Mouse (Mus musculus) limb, embryonic 10.5 days (tissue): ENCODE data around the gene Rasd2. TPM values are rescaled to one million over a fixed set of nuclear protein-coding genes. Genes with fewer than 3 reads are reported as not detected.

Experiments used
- DNase-seq: peaks from one replicate; pipeline ENCODE4 v3.0.0-alpha.2; 2017; ENCODE audit warnings: low spot score
- H3K27ac ChIP-seq: fragments of 300-500 bp; sonication (generic); 2 replicates; pipeline ENCODE4 v1.5.1; 2016; ENCODE audit warnings: mild to moderate bottlenecking
- H3K27me3 ChIP-seq: fragments of 300-500 bp; sonication (generic); 2 replicates; pipeline ENCODE4 v1.6.1; 2016; ENCODE audit warnings: low read depth, mild to moderate bottlenecking; ENCODE audit not compliant: poor library complexity, severe bottlenecking
- H3K36me3 ChIP-seq: fragments of 300-500 bp; sonication (generic); 2 replicates; pipeline ENCODE4 v1.6.1; 2016; ENCODE audit warnings: mild to moderate bottlenecking, moderate library complexity
- H3K4me1 ChIP-seq: fragments of 300-500 bp; sonication (generic); 2 replicates; pipeline ENCODE4 v1.6.1; 2016
- H3K4me3 ChIP-seq: fragments of 300-500 bp; sonication (generic); 2 replicates; pipeline ENCODE4 v1.5.1; 2016; ENCODE audit warnings: mild to moderate bottlenecking, moderate library complexity
- H3K9me3 ChIP-seq: fragments of 300-500 bp; sonication (generic); replicated peaks from 2 replicates; pipeline ENCODE4 v1.6.1; 2016; ENCODE audit warnings: mild to moderate bottlenecking
- WGBS: fragments of 180-500 bp; shearing (Covaris S2); methylation state at CpG from one replicate; pipeline ENCODE4 v1.1.7; 2016; 5-methylcytosine and 5-hydroxymethylcytosine counted together
- polyA plus RNA-seq: library from polyadenylated mRNA; unstranded; fragments of >200 nt; fragmentation: Nextera tagmentation; extraction: Ambion mirVana; gene quantifications from 2 replicates; pipeline ENCODE4 v1.2.1, GENCODE M21; 2016

The Rasd2 gene
- polyA plus RNA-seq, 1 experiment from 2014 or later, result 0.05 TPM

- no peak for DNase-seq
- WGBS, result 79% methylated on average over 2 of the region's 2 CpGs
- 0 out of 2 replicates have a peak, but pooled peaks cover 3% of the 10 kb centered on the region for H3K27me3 ChIP-seq
- H3K36me3 ChIP-seq, result no peaks in the 10 kb centered on the region
- no peak overlapping the region for H3K27ac ChIP-seq
- H3K9me3 ChIP-seq, result no peaks in the 10 kb centered on the region
- H3K4me3 ChIP-seq, result no peak overlapping the region
- H3K4me1 ChIP-seq, result 0 out of 2 replicates have a peak, but pooled peaks cover 4% of the 10 kb centered on the region
Observed at GRCm38 (mm10) chr8:75203420-75203819, 10.3 kb upstream of the Rasd2 start.

GRCm38 (mm10) chr8:75204190-75204868 lies 9.4 kb upstream of the Rasd2 start:
- Histone ChIP-seq H3K27ac (no peak overlapping the region), H3K27me3 (peaks cover 7% of the 10 kb centered on the region; the same call in 1 of the 2 replicates), H3K36me3 (no peaks in the 10 kb centered on the region), H3K9me3 (no peaks in the 10 kb centered on the region), H3K4me3 (no peak overlapping the region), H3K4me1 (no peaks in the 10 kb centered on the region)
- DNase-seq, result no peak
- 88% methylated on average over 13 of the region's 13 CpGs for WGBS

- DNase-seq, result no peak
- 84% methylated on average over 3 of the region's 3 CpGs for WGBS
- peaks cover 73% of the 10 kb centered on the region for H3K27me3 ChIP-seq
Observed at GRCm38 (mm10) chr8:75211461-75211860, 2.3 kb upstream of the Rasd2 start.

DNA sequence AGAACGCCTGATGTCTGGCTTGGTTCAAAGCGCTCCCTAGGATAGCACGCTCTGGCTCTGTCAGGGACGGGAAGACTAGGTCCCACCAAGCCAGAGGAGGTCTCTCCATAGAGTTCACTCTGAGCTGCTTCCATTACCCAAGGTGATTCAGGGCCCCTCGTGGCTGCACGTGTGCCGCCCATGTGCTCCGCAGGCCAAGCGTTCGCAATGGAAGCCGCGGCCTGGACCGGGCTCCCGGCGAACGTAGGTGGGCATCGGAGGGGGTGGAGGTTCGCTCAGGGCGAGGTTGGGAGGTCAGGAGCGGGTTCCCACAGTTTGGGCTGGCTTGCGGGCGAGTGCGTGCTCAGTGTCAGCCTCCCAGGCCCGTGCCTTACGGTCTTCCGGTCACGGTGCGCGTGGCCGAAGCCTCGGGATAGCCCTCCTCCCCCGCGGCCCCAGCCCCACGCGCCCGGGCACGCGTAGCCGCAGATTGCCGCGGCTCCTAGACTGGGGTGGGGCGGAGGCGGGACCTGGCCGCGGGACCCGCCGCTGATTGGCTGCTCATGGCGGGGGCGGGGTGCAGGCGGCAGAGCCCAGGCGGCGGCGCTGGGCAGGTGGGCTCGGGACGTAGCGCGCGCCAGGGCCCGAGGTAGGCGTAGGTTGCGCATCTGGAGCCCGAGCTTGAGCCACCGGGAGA lies 975 bp upstream of the Rasd2 start:
- Histone ChIP-seq H3K4me3 (peak overlapping the region; percentile 59), H3K27me3 (peaks cover 85% of the 10 kb centered on the region), H3K27ac (no peak overlapping the region), H3K9me3 (no peaks in the 10 kb centered on the region), H3K4me1 (peaks cover 17% of the 10 kb centered on the region), H3K36me3 (no peaks in the 10 kb centered on the region)
- DNase-seq, result peak; percentile 87
- WGBS, result 1% methylated on average over 63 of the region's 63 CpGs

More at GRCm38 (mm10) chr8:75211461-75211860, 2.3 kb upstream of the Rasd2 start:
- Histone ChIP-seq H3K4me3 (no peak overlapping the region), H3K9me3 (no peaks in the 10 kb centered on the region), H3K27ac (no peak overlapping the region), H3K36me3 (no peaks in the 10 kb centered on the region), H3K4me1 (peaks cover 17% of the 10 kb centered on the region)

DNA sequence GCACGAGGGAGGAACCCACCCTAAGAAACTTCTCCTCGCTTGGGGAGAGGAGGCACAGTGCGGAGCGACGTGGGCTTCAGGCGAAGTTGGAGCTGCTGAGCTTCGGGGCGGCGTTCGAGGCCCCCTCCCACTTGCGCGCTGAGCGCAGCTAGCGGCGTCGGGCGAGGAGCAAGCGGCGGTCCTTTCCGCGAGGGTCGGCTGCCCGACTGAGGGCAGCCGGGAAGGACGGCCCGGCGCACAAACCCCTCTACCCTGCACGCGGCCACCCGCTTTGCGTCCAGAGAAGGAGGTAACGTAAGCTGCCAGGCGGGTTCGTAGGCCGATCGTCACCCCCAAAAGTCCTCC lies 465 bp upstream of the Rasd2 start:
- no peaks in the 10 kb centered on the region for H3K9me3 ChIP-seq
- WGBS, result under 1% methylated on average over 36 of the region's 36 CpGs
- H3K4me3 ChIP-seq, result peak overlapping the region; percentile 59
- 0 out of 2 replicates have a peak overlapping the region, but pooled peaks have one; percentile 19 for H3K27ac ChIP-seq
- DNase-seq, result no peak
- no peaks in the 10 kb centered on the region for H3K36me3 ChIP-seq
- peaks cover 82% of the 10 kb centered on the region for H3K27me3 ChIP-seq
- peaks cover 17% of the 10 kb centered on the region for H3K4me1 ChIP-seq

DNA sequence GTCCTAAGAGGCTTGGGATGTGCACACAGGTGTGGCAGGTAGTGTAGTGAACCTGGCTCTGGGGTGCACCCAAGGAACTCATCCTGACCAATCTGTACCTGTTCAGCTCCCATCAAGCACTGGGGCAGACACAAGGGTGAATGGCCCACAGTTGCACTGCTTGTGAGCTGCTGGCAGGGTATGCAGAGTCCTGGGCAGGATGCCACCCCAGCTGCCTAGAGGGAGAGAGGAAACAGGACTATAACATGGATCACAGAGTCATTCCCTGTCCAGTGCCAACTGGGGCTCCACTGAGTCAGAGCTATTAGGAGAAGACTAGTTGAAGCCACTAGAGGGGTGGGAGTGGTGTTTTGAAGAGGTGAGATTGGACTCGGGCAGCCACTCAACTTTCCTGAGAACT lies 1.3 kb downstream of the Rasd2 start:
- Histone ChIP-seq H3K27ac (no peak overlapping the region), H3K36me3 (no peaks in the 10 kb centered on the region), H3K9me3 (no peaks in the 10 kb centered on the region), H3K4me1 (peaks cover 17% of the 10 kb centered on the region), H3K4me3 (no peak overlapping the region), H3K27me3 (peaks cover 74% of the 10 kb centered on the region)
- 66% methylated on average over 1 of the region's 1 CpGs for WGBS
- no peak for DNase-seq

DNA sequence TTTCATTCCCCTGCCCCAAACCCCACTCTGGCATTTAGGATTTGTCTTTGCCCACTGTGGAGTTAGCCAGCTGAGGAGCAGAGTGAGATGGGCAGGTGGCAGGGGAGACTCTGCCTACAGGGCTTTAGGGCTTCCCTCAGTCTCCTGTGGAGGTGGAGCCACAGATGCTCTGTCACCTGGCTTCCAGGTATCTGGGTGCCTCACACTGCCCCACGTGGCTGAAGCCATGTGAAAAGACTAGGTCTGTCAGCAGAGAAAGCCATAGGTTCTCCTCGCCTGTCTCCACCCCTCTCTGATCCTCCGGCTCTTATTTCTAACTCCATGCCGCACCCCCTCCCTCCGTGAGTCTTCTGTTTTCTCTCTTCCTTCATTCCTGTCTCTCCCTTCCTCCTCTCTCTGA lies 2.2 kb downstream of the Rasd2 start:
- H3K4me1 ChIP-seq, result peaks cover 17% of the 10 kb centered on the region
- H3K27me3 ChIP-seq, result peaks cover 67% of the 10 kb centered on the region
- WGBS, result 20% methylated on average over 5 of the region's 5 CpGs
- no peak overlapping the region for H3K4me3 ChIP-seq
- no peaks in the 10 kb centered on the region for H3K36me3 ChIP-seq
- H3K9me3 ChIP-seq, result no peaks in the 10 kb centered on the region
- no peak overlapping the region for H3K27ac ChIP-seq
- DNase-seq, result no peak

DNA sequence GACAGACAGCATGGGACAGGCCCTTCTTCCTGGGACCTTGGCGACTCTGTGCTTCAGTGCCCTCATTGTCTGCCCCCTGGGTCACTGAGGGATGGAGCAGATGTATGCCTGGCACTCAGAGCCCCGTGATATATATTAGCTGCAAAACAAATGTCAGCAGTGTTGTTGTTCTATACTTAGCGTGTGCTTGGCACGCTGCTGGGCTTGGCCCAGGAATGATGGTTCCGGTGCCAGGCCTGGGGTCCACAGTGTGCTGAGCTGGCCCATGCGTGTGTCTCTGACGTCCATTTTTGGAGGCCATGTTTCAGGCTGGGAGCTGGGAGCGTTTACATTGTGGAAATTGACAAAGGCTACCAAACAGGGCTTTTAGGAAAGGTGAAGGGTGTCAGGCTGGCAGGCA lies 3.1 kb downstream of the Rasd2 start:
- WGBS, result 89% methylated on average over 8 of the region's 8 CpGs

DNA sequence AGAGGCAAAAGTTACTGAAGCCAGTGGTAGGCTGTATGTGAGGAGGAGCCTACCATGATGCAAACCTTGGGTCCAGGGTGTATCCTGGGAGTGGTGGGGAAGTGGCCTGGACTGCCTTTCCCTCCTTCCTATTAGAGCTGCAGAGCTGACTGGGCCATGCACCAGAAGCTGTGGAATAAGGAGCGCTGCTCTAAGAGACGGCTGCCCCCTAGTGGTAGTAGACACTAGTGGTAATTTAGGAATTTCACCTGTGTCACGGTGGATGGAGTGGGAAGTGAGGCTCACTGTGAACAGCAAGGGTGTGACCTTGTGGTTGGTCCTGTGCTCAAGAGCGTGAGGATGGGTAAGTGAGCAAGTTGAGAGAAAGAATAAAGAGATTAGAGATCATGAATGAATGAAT lies 4.2 kb downstream of the Rasd2 start:
- Histone ChIP-seq H3K36me3 (no peaks in the 10 kb centered on the region), H3K27ac (no peak overlapping the region), H3K27me3 (peaks cover 47% of the 10 kb centered on the region), H3K4me3 (no peak overlapping the region), H3K9me3 (no peaks in the 10 kb centered on the region), H3K4me1 (peaks cover 11% of the 10 kb centered on the region)
- DNase-seq, result peak; percentile 68
- WGBS, result 15% methylated on average over 4 of the region's 4 CpGs

More for the DNA sequence above, 3.1 kb downstream of the Rasd2 start:
- Histone ChIP-seq H3K36me3 (no peaks in the 10 kb centered on the region), H3K4me1 (peaks cover 17% of the 10 kb centered on the region), H3K27me3 (peaks cover 58% of the 10 kb centered on the region), H3K27ac (no peak overlapping the region), H3K9me3 (no peaks in the 10 kb centered on the region), H3K4me3 (no peak overlapping the region)
- no peak for DNase-seq

DNA sequence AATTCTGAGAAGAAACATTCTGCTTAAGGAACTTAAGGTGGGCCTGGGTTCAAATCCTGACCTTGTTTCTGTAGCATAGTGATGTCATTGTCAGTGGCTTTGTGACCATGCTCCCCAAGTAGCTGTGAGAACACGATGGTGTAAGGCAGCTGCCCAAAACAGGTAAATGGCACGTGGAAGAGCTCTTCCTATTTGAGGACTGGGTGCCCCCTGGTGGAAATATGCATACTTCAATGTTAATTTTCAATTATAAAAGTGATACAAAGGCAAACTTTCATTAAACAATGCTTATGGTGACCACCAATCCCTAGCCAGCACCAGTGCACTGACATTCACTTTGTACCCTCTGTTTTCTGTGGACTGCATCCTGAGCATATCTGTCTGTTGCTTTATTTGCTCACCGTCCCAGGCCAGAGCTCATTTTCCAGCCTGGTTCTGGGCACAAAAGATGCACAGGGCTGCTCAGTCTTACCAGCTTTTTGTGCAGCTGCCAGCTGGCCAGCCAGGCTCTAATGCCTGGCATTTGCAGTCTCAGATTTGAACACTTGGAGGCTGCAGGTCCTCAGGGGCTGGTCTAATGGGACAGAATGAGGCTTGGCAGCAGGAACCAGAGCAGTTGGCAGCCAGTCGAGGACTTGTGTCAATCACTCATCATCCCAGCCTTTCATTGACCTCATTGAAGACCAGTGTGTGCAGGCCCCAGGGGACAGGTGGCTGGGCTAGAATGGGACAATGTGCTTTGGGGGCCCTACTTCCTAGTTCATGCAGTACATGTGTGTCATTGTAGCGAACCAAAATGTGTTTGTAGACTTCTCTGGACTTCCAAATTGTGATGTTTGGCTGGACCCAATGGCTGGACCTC lies 6.4 kb downstream of the Rasd2 start:
- WGBS, result 73% methylated on average over 5 of the region's 5 CpGs
- Histone ChIP-seq H3K36me3 (no peaks in the 10 kb centered on the region), H3K27me3 (peaks cover 25% of the 10 kb centered on the region), H3K9me3 (no peaks in the 10 kb centered on the region), H3K4me3 (no peak overlapping the region), H3K4me1 (no peaks in the 10 kb centered on the region), H3K27ac (no peak overlapping the region)
- no peak for DNase-seq

GRCm38 (mm10) chr8:75222665-75223064 lies 8.9 kb downstream of the Rasd2 start:
- Histone ChIP-seq H3K27me3 (no peaks in the 10 kb centered on the region; the same call in 1 of the 2 replicates), H3K4me3 (no peak overlapping the region), H3K27ac (no peak overlapping the region), H3K36me3 (no peaks in the 10 kb centered on the region), H3K4me1 (no peaks in the 10 kb centered on the region), H3K9me3 (no peaks in the 10 kb centered on the region)
- DNase-seq, result no peak
- WGBS, result 92% methylated on average over 5 of the region's 5 CpGs

DNA sequence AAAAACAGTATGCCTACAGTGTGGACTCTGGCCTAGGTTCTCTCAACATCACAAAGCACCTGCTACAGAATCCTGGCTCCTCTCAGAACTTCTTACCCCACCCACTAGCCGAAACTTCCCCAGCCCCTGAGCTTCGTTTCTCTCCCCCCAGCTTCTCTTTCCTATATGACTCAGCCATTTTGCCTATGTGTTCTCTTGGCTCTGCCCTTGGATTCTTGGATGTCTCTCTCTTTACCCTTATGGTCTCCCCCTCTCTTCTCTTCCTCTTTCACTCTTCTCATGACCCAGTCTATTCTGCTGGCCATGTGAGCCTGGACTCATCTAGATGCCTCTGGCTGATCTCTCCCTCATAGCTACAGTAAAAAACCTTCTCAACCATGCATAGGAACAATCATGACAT lies 13.0 kb downstream of the Rasd2 start:
- 71% methylated on average over 2 of the region's 2 CpGs for WGBS
- no peak overlapping the region for H3K27ac ChIP-seq
- no peaks in the 10 kb centered on the region for H3K4me1 ChIP-seq
- DNase-seq, result peak; percentile 9
- H3K4me3 ChIP-seq, result no peak overlapping the region
- H3K9me3 ChIP-seq, result no peaks in the 10 kb centered on the region
- no peaks in the 10 kb centered on the region; the same call in 1 of the 2 replicates for H3K27me3 ChIP-seq
- no peaks in the 10 kb centered on the region for H3K36me3 ChIP-seq
